Mouse (Mus musculus) MEL (cell line): ENCODE results near the gene Snd1. TPM values are rescaled to one million over a fixed set of nuclear protein-coding genes. Genes with fewer than 3 reads are reported as not detected.

Experiments
- DNase-seq: peaks from one replicate; pipeline ENCODE4 v3.0.0; 2011; ENCODE audit warnings: low read depth, low spot score
- H3K27ac ChIP-seq: 2 replicates; pipeline ENCODE4 v1.5.1; 2012; ENCODE audit warnings: low read depth, mild to moderate bottlenecking, control low read depth, low read length, moderate library complexity; ENCODE audit not compliant: control insufficient read depth
- H3K27me3 ChIP-seq, 2 experiments: fragments of 150-350 bp in 1 of 2; sonication (generic) in 1 of 2; 2 replicates each; pipeline ENCODE4 v1.6.1; 2012; ENCODE audit warnings: low read length in 2 of 2, mild to moderate bottlenecking in 2 of 2, improper control_type of control experiment in 1 of 2, moderate library complexity in 1 of 2; ENCODE audit not compliant: insufficient read depth in 2 of 2, control insufficient read depth in 1 of 2
- H3K36me3 ChIP-seq, 2 experiments: 2 replicates each; pipeline ENCODE4 v1.6.1; 2012 to 2014; ENCODE audit warnings: low read length in 2 of 2, improper control_type of control experiment in 1 of 2, inconsistent platforms in 1 of 2, mild to moderate bottlenecking in 1 of 2; ENCODE audit not compliant: insufficient read depth in 2 of 2, control insufficient read depth in 1 of 2
- H3K4me1 ChIP-seq, 2 experiments: fragments of 150-350 bp in 1 of 2; sonication (generic) in 1 of 2; 2 replicates each; pipeline ENCODE4 v1.6.1; 2012; ENCODE audit warnings: low read length in 2 of 2, improper control_type of control experiment in 1 of 2, mild to moderate bottlenecking in 1 of 2; ENCODE audit not compliant: insufficient read depth in 2 of 2, control insufficient read depth in 1 of 2
- H3K4me3 ChIP-seq, 2 experiments: fragments of 150-350 bp in 1 of 2; sonication (generic) in 1 of 2; 2 replicates each; pipeline ENCODE4 v1.5.1; 2012; ENCODE audit warnings: low read depth in 2 of 2, low read length in 2 of 2, mild to moderate bottlenecking in 2 of 2, moderate library complexity in 2 of 2, control low read depth in 1 of 2, improper control_type of control experiment in 1 of 2; ENCODE audit not compliant: control insufficient read depth in 1 of 2, insufficient read depth in 1 of 2
- H3K79me2 ChIP-seq: 2 replicates; pipeline ENCODE4 v1.6.1; 2012; ENCODE audit warnings: mild to moderate bottlenecking, low read length, moderate library complexity; ENCODE audit not compliant: control insufficient read depth, poor library complexity, insufficient read depth
- H3K9ac ChIP-seq: 2 replicates; pipeline ENCODE4 v1.6.1; 2012; ENCODE audit warnings: low read depth, mild to moderate bottlenecking, control low read depth, low read length, moderate library complexity; ENCODE audit not compliant: control insufficient read depth, poor library complexity, severe bottlenecking
- H3K9me3 ChIP-seq: fragments of 150-350 bp; sonication (generic); replicated peaks from 2 replicates; pipeline ENCODE4 v1.6.1; 2012; ENCODE audit warnings: mild to moderate bottlenecking, low read length, improper control_type of control experiment, moderate library complexity; ENCODE audit not compliant: insufficient read depth
- CHD1 ChIP-seq: IDR thresholded peaks from 2 replicates; pipeline ENCODE4 v1.6.1; 2012; ENCODE audit warnings: low read depth, mild to moderate bottlenecking, inconsistent platforms, low read length, improper control_type of control experiment
- CHD2 ChIP-seq: IDR thresholded peaks from 2 replicates; pipeline ENCODE4 v1.6.1; 2011; ENCODE audit warnings: low read length, improper control_type of control experiment
- CTCF ChIP-seq, 3 experiments: IDR thresholded peaks in 2 of 3; conservative IDR thresholded peaks in 1 of 3; 2 replicates each; pipeline ENCODE4 v1.5.1; 2011 to 2012; ENCODE audit warnings: low read length in 3 of 3, low read depth in 2 of 3, mild to moderate bottlenecking in 2 of 3, improper control_type of control experiment in 1 of 3, inconsistent platforms in 1 of 3, mixed read lengths in 1 of 3, moderate library complexity in 1 of 3; ENCODE audit not compliant: control insufficient read depth in 1 of 3, insufficient read depth in 1 of 3, poor library complexity in 1 of 3, severe bottlenecking in 1 of 3
- ELF1 ChIP-seq: IDR thresholded peaks from 2 replicates; pipeline ENCODE4 v1.6.1; 2014; ENCODE audit warnings: low read depth, mild to moderate bottlenecking, inconsistent platforms, low read length, improper control_type of control experiment, moderate library complexity
- HCFC1 ChIP-seq: IDR thresholded peaks from 2 replicates; pipeline ENCODE4 v1.6.1; 2012; ENCODE audit warnings: low read depth, mild to moderate bottlenecking, inconsistent platforms, low read length, improper control_type of control experiment, moderate library complexity
- JUND ChIP-seq: IDR thresholded peaks from 2 replicates; pipeline ENCODE4 v1.6.1; 2011; ENCODE audit warnings: low read depth, mild to moderate bottlenecking, improper control_type of control experiment, low read length
- MEF2A ChIP-seq: IDR thresholded peaks from 2 replicates; pipeline ENCODE4 v1.6.1; 2014; ENCODE audit warnings: low read depth, mild to moderate bottlenecking, inconsistent platforms, low read length, improper control_type of control experiment; ENCODE audit not compliant: poor library complexity, insufficient replicate concordance, severe bottlenecking; ENCODE audit errors: extremely low read depth
- MXI1 ChIP-seq: IDR thresholded peaks from 2 replicates; pipeline ENCODE4 v1.6.1; 2011; ENCODE audit warnings: mild to moderate bottlenecking, low read depth, low read length, improper control_type of control experiment
- MYB ChIP-seq: IDR thresholded peaks from 2 replicates; pipeline ENCODE4 v1.6.1; 2011; ENCODE audit warnings: mild to moderate bottlenecking, low read depth, low read length, improper control_type of control experiment
- NRF1 ChIP-seq: IDR thresholded peaks from 2 replicates; pipeline ENCODE4 v1.6.1; 2014; ENCODE audit warnings: low read depth, mild to moderate bottlenecking, inconsistent platforms, low read length, improper control_type of control experiment, moderate library complexity; ENCODE audit not compliant: poor library complexity, insufficient read depth, severe bottlenecking
- POLR2AphosphoS2 ChIP-seq: IDR thresholded peaks from 2 replicates; pipeline ENCODE4 v1.6.1; 2011; ENCODE audit warnings: low read length, improper control_type of control experiment
- SIN3A ChIP-seq: IDR thresholded peaks from 2 replicates; pipeline ENCODE4 v1.6.1; 2012; ENCODE audit warnings: low read length, improper control_type of control experiment, inconsistent platforms
- TCF12 ChIP-seq: IDR thresholded peaks from 2 replicates; pipeline ENCODE4 v1.6.1; 2014; ENCODE audit warnings: low read depth, mild to moderate bottlenecking, inconsistent platforms, low read length, improper control_type of control experiment, moderate library complexity
- USF1 ChIP-seq: IDR thresholded peaks from 2 replicates; pipeline ENCODE4 v1.6.1; 2014; ENCODE audit warnings: low read depth, mild to moderate bottlenecking, inconsistent platforms, low read length, improper control_type of control experiment, moderate library complexity
- USF2 ChIP-seq, 2 experiments: IDR thresholded peaks; 2 replicates each; pipeline ENCODE4 v1.6.1; 2011 to 2012; ENCODE audit warnings: improper control_type of control experiment in 2 of 2, low read length in 2 of 2, borderline replicate concordance in 1 of 2, inconsistent platforms in 1 of 2, low read depth in 1 of 2, mild to moderate bottlenecking in 1 of 2; ENCODE audit not compliant: insufficient read depth in 1 of 2
- ZKSCAN1 ChIP-seq: IDR thresholded peaks from 2 replicates; pipeline ENCODE4 v1.6.1; 2012; ENCODE audit warnings: low read depth, mild to moderate bottlenecking, inconsistent platforms, low read length, improper control_type of control experiment, moderate library complexity
- ZNF384 ChIP-seq: IDR thresholded peaks from 2 replicates; pipeline ENCODE4 v1.6.1; 2012; ENCODE audit warnings: low read depth, mild to moderate bottlenecking, inconsistent platforms, low read length, improper control_type of control experiment
- polyA plus RNA-seq, 2 experiments: library from polyadenylated mRNA; stranded (reverse) in 1 of 2; unstranded in 1 of 2; fragments of >175 nt in 1 of 2; fragments of >200 nt in 1 of 2; gene quantifications; 2 replicates each; pipeline versions ENCODE4 v1.2.1 to v1.2.4; 2012; ENCODE audit warnings: low replicate concordance in 2 of 2, low read depth in 1 of 2; ENCODE audit not compliant: insufficient read length in 2 of 2, insufficient read depth in 1 of 2, missing spikeins in 1 of 2
- total RNA-seq: library from RNA; depleted of rRNA; stranded (reverse); fragments of 300-350 nt; gene quantifications from 2 replicates; pipeline ENCODE4 v1.2.3, GENCODE M21; 2012; rRNA removed

Gene Snd1
- total and polyA plus RNA-seq, 3 experiments = 192 to 280 TPM; not detected in 1

GRCm38 (mm10) chr6:28981966-28982701 is 507.2 kb downstream of the Snd1 start:
- H3K27ac ChIP-seq = no peak overlapping the region
- no peaks in the 10 kb centered on the region for H3K9me3 ChIP-seq
- H3K9ac ChIP-seq = no peak overlapping the region
- H3K4me1 ChIP-seq = no peaks in the 10 kb centered on the region
- no peaks in the 10 kb centered on the region for H3K36me3 ChIP-seq
- peak; percentile 70 for DNase-seq
- TF ChIP-seq TCF12 = 0 out of 2 replicates have a peak, but pooled peaks have one; percentile 11
- TF ChIP-seq SIN3A = peak; percentile 44; the same call in 1 of the 2 replicates
- TF ChIP-seq ZNF384 = peak; percentile 48; the same call in 1 of the 2 replicates
- no peak for TF ChIP-seq POLR2AphosphoS2
- no peak for TF ChIP-seq CTCF (IDR thresholded peaks at IDR 0.05 in 2 of 3, conservative IDR thresholded peaks at IDR 0.05 in 1 of 3; ENCODE audit: control insufficient read depth in 1 of 3, insufficient read depth in 1 of 3, low read depth in 2 of 3, low read length in 3 of 3, poor library complexity in 1 of 3, severe bottlenecking in 1 of 3)
- no peak for TF ChIP-seq ZKSCAN1
- no peak overlapping the region for H3K4me3 ChIP-seq
- no peaks in the 10 kb centered on the region; a peak in 1 of 4 replicates for H3K27me3 ChIP-seq
- H3K79me2 ChIP-seq = no peaks in the 10 kb centered on the region

DNA sequence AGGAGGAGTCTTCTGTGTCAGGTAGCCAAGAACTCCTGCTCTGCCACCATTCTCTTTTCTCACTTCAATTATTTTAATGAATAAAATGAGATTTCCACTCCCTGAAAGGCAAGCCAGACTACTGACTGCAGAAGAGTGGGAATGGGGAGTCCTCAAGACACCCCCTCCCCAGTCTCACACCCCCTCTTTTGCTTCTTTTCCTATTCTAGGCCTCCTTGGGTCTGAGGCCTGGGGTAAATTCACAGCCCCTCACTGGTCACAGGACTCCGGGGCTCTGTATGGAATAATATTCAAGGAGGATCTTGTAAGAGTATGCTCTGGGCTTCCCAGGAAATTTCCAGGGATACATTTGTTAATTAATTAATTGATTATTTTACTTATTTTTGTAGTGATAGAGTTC is 507.9 kb downstream of the Snd1 start:
- no peak overlapping the region for H3K4me3 ChIP-seq
- no peak overlapping the region for H3K27ac ChIP-seq
- no peaks in the 10 kb centered on the region for H3K4me1 ChIP-seq
- H3K9me3 ChIP-seq = no peaks in the 10 kb centered on the region
- no peak for DNase-seq
- H3K79me2 ChIP-seq = no peaks in the 10 kb centered on the region
- H3K27me3 ChIP-seq = no peaks in the 10 kb centered on the region; a peak in 1 of 4 replicates
- H3K9ac ChIP-seq = no peak overlapping the region
- no peaks in the 10 kb centered on the region for H3K36me3 ChIP-seq
- no peak for TF ChIP-seq MXI1
- TF ChIP-seq CHD2 = no peak
- TF ChIP-seq NRF1 = no peak
- TF ChIP-seq POLR2AphosphoS2 = no peak
- TF ChIP-seq TCF12 = no peak
- no peak for TF ChIP-seq JUND
- TF ChIP-seq HCFC1 = no peak
- no peak for TF ChIP-seq ELF1
- no peak for TF ChIP-seq USF1
- no peak for TF ChIP-seq CHD1
- TF ChIP-seq MEF2A = no peak
- no peak for TF ChIP-seq MYB
- no peak for TF ChIP-seq CTCF (IDR thresholded peaks at IDR 0.05 in 2 of 3, conservative IDR thresholded peaks at IDR 0.05 in 1 of 3; ENCODE audit: control insufficient read depth in 1 of 3, insufficient read depth in 1 of 3, low read depth in 2 of 3, low read length in 3 of 3, poor library complexity in 1 of 3, severe bottlenecking in 1 of 3)
- no peak for TF ChIP-seq USF2 (IDR thresholded peaks at IDR 0.05; ENCODE audit: borderline replicate concordance in 1 of 2, insufficient read depth in 1 of 2, low read depth in 1 of 2, low read length in 2 of 2)

Other genes with a start within 250 kb of the Snd1 start
- gene Zfp800, start 77.1 kb upstream of the Snd1 start, total RNA-seq = 36.3 and 43.2 TPM in 2 replicates
- 10 to 100 TPM; 41.6 to 71.9 TPM for gene Zfp800, start 77.1 kb upstream of the Snd1 start, polyA plus RNA-seq
- gene Arf5, start 51.6 kb upstream of the Snd1 start, total RNA-seq = 89.4 and 92.8 TPM in 2 replicates
- gene Arf5, start 51.6 kb upstream of the Snd1 start, polyA plus RNA-seq = 100 to 1,000 TPM in 1 of 2 experiments, not detected in 1; 292 TPM
- not detected in 2 replicates for gene Fscn3, start 47.4 kb upstream of the Snd1 start, total RNA-seq
- gene Fscn3, start 47.4 kb upstream of the Snd1 start, polyA plus RNA-seq = not detected
- 6.7 and 9.2 TPM in 2 replicates for gene Gcc1, start 46.7 kb upstream of the Snd1 start, total RNA-seq
- gene Gcc1, start 46.7 kb upstream of the Snd1 start, polyA plus RNA-seq = 1 to 10 TPM in 1 of 2 experiments, not detected in 1; 9.0 TPM
- gene Pax4, start 25.8 kb upstream of the Snd1 start, total RNA-seq = not detected in 2 replicates
- gene Pax4, start 25.8 kb upstream of the Snd1 start, polyA plus RNA-seq = not detected